Comparison of ENCODE assay signal across 8 mouse cellular contexts in genomic region chr2:57123991-57124840, GRCm38 (mm10). TPM values are rescaled to one million over a fixed set of nuclear protein-coding genes. Genes with fewer than 3 reads are reported as not detected.
DNase-seq lines count a peak whose midpoint lies in the region; ATAC-seq and TF ChIP-seq lines count a peak whose summit lies in the region.

Gene Nr4a2, minus strand, starts transcription at chr2:57124003.

- peak within 1 kb of the TSS; percentile 98 for H3K9ac ChIP-seq in intestine, postnatal 0 days (ENCODE audit: low read depth, low read length)
- H3K9ac ChIP-seq in limb, embryonic 13.5 days: peak within 1 kb of the TSS; percentile 97
- H3K9ac ChIP-seq in midbrain, embryonic 14.5 days (replicated peaks; ENCODE audit: low read length): peak within 1 kb of the TSS; percentile 69

- H3K36me3 ChIP-seq in intestine, postnatal 0 days (ENCODE audit: control insufficient read depth, insufficient read depth): no peaks in the 10 kb centered on the region
- H3K36me3 ChIP-seq in limb, embryonic 13.5 days: no peaks in the 10 kb centered on the region
- H3K36me3 ChIP-seq in midbrain, embryonic 14.5 days (ENCODE audit: control insufficient read depth, insufficient read depth, low read length): no peaks in the 10 kb centered on the region

- no peaks in the 10 kb centered on the region for H3K9me3 ChIP-seq in intestine, postnatal 0 days (ENCODE audit: control insufficient read depth)
- H3K9me3 ChIP-seq in limb, embryonic 13.5 days: no peaks in the 10 kb centered on the region
- no peaks in the 10 kb centered on the region for H3K9me3 ChIP-seq in midbrain, embryonic 14.5 days (ENCODE audit: control insufficient read depth, low read length)

- H3K4me3 ChIP-seq in intestine, postnatal 0 days (ENCODE audit: low read depth, low read length): peak within 1 kb of the TSS; percentile 93
- H3K4me3 ChIP-seq in limb, embryonic 13.5 days: peak within 1 kb of the TSS; percentile 89
- peak within 1 kb of the TSS; percentile 72 for H3K4me3 ChIP-seq in midbrain, embryonic 14.5 days (replicated peaks; ENCODE audit: low read depth, low read length)

- H3K4me2 ChIP-seq in intestine, postnatal 0 days (replicated peaks; ENCODE audit: low read depth): peak within 1 kb of the TSS; percentile 94
- H3K4me2 ChIP-seq in limb, embryonic 13.5 days (replicated peaks): peak within 1 kb of the TSS; percentile 70
- H3K4me2 ChIP-seq in midbrain, embryonic 14.5 days (ENCODE audit: low read length): peak within 1 kb of the TSS; percentile 98

- peak; percentile 91 for ATAC-seq in granulocyte monocyte progenitor cell, adult 5-6 weeks (replicated peaks; ENCODE audit: poor library complexity, severe bottlenecking)
- peak; percentile 96 for ATAC-seq in intestine, postnatal 0 days
- ATAC-seq in limb, embryonic 13.5 days (ENCODE audit: low FRiP score, low read depth): peak; percentile 95
- ATAC-seq in midbrain, embryonic 14.5 days (ENCODE audit: low FRiP score, low TSS enrichment): peak; percentile 91

- peak in 1 of 2 experiments; percentile 63 for DNase-seq in left cerebral cortex, adult 18-20 months (ENCODE audit: low spot score in 2 of 2)
- no peak for DNase-seq in left cerebral cortex, adult 11 months (ENCODE audit: low spot score)
- peak; percentile 86 for DNase-seq in embryo, embryonic 10.5 days (ENCODE audit: low spot score)
- DNase-seq in midbrain, embryonic 14.5 days: peak; percentile 87
- peak; percentile 47 to 71 for DNase-seq in spleen, postnatal 10 days (ENCODE audit: low spot score in 2 of 2)

- peak within 1 kb of the TSS; percentile 93 for H3K27ac ChIP-seq in intestine, postnatal 0 days (ENCODE audit: low read depth, low read length)
- peak within 1 kb of the TSS; percentile 92 for H3K27ac ChIP-seq in limb, embryonic 13.5 days
- H3K27ac ChIP-seq in midbrain, embryonic 14.5 days (replicated peaks; ENCODE audit: low read depth, low read length): peak within 1 kb of the TSS; percentile 41; the same call in 1 of the 2 replicates

- no peaks in the 10 kb centered on the region for H3K4me1 ChIP-seq in intestine, postnatal 0 days (replicated peaks; ENCODE audit: control insufficient read depth, insufficient read depth, low read length)
- peaks cover 9% of the 10 kb centered on the region for H3K4me1 ChIP-seq in limb, embryonic 13.5 days
- H3K4me1 ChIP-seq in midbrain, embryonic 14.5 days (ENCODE audit: control insufficient read depth, insufficient read depth, low read length): no peaks in the 10 kb centered on the region

- 12% methylated on average over 39 of the region's 69 CpGs for WGBS in intestine, postnatal 0 days
- 8% methylated on average over 55 of the region's 69 CpGs for WGBS in limb, embryonic 13.5 days
- 9% methylated on average over 48 of the region's 69 CpGs for WGBS in midbrain, embryonic 14.5 days

- 0 out of 2 replicates have a peak, but pooled peaks cover 4% of the 10 kb centered on the region for H3K27me3 ChIP-seq in intestine, postnatal 0 days (replicated peaks; ENCODE audit: control insufficient read depth, insufficient read depth, low read length)
- H3K27me3 ChIP-seq in limb, embryonic 13.5 days: no peaks in the 10 kb centered on the region
- H3K27me3 ChIP-seq in midbrain, embryonic 14.5 days (ENCODE audit: control insufficient read depth, insufficient read depth, low read length): peaks cover 53% of the 10 kb centered on the region

- TF ChIP-seq CTCF in intestine, postnatal 0 days (IDR thresholded peaks at IDR 0.05; ENCODE audit: low read depth): 0 out of 2 replicates have a peak, but pooled peaks have one; percentile 7

RNA-seq across cellular contexts. Expression of gene Nr4a2, which starts in this region (rescaled TPM):
- total RNA-seq in left cerebral cortex, adult 18-20 months (2021): 10 to 100 TPM; 38.4 to 71.5 TPM
- 4.5 and 4.9 TPM in 2 replicates for total RNA-seq in granulocyte monocyte progenitor cell, adult 5-6 weeks (2014; fragmentation: Nextera tagmentation)
- total RNA-seq in granulocyte monocyte progenitor cell, adult 5-6 weeks (2017): 1.3 and 2.1 TPM in 2 replicates
- 1.3 and 1.7 TPM in 2 replicates for polyA plus RNA-seq in intestine, postnatal 0 days (2015; fragmentation: Nextera tagmentation; extraction: Ambion mirVana)
- polyA plus RNA-seq in limb, embryonic 13.5 days (2015; fragmentation: Nextera tagmentation; extraction: Ambion mirVana): 8.7 and 9.1 TPM in 2 replicates
- polyA plus RNA-seq in midbrain, embryonic 14.5 days (2014; fragmentation: Nextera tagmentation; extraction: Ambion mirVana): 23.8 and 30.9 TPM in 2 replicates

Comparison
In these comparisons a context has a peak if more than half of its experiments do, and no peak if none do; other contexts are left out.
1. RNA of gene Nr4a2 (total RNA-seq): 38.4 to 71.5 TPM in left cerebral cortex, adult 18-20 months; 1.3 to 4.9 TPM in granulocyte monocyte progenitor cell, adult 5-6 weeks; every median in the first group is over 4 times any median in the second.
2. H3K27ac ChIP-seq: peak in every context shown above with its lines; median percentile 93 in intestine, postnatal 0 days; 92 in limb, embryonic 13.5 days; 41 in midbrain, embryonic 14.5 days.
3. Peak in every context shown above with its lines, with median percentiles within 50 percentile points of each other: ATAC-seq, H3K4me2 ChIP-seq, H3K4me3 ChIP-seq and H3K9ac ChIP-seq.